Mouse (Mus musculus) intestine, postnatal 0 days (tissue): ENCODE measurements around the gene Lce1l. TPM values are rescaled to one million over a fixed set of nuclear protein-coding genes. Genes with fewer than 3 reads are reported as not detected.

ENCODE experiments used
- ATAC-seq: fragments of 200-750 bp; cut with Nextera tagmentation; 2 replicates; pipeline ENCODE4 v1.8.0; 2017; ENCODE audit warnings: mild to moderate bottlenecking, moderate TSS enrichment, moderate library complexity
- H3K27ac ChIP-seq: fragments of 300-500 bp; sonication (generic); 2 replicates; pipeline ENCODE4 v1.5.1; 2014; ENCODE audit warnings: mild to moderate bottlenecking, low read depth, low read length, moderate library complexity
- H3K27me3 ChIP-seq: fragments of 300-500 bp; sonication (generic); replicated peaks from 2 replicates; pipeline ENCODE4 v1.6.1; 2014; ENCODE audit warnings: low read length, mixed read lengths; ENCODE audit not compliant: control insufficient read depth, insufficient read depth
- H3K36me3 ChIP-seq: fragments of 300-500 bp; sonication (generic); 2 replicates; pipeline ENCODE4 v1.6.1; 2014; ENCODE audit warnings: mild to moderate bottlenecking, moderate library complexity; ENCODE audit not compliant: control insufficient read depth, insufficient read depth
- H3K4me1 ChIP-seq: fragments of 300-500 bp; sonication (generic); replicated peaks from 2 replicates; pipeline ENCODE4 v1.6.1; 2014; ENCODE audit warnings: antibody characterized with exemption, low read length, mixed read lengths; ENCODE audit not compliant: control insufficient read depth, insufficient read depth
- H3K4me2 ChIP-seq: fragments of 300-500 bp; sonication (generic); replicated peaks from 2 replicates; pipeline ENCODE4 v1.6.1; 2014; ENCODE audit warnings: low read depth, mild to moderate bottlenecking, moderate library complexity
- H3K4me3 ChIP-seq: fragments of 300-500 bp; sonication (generic); 2 replicates; pipeline ENCODE4 v1.5.1; 2014; ENCODE audit warnings: low read depth, low read length
- H3K9ac ChIP-seq: fragments of 300-500 bp; sonication (generic); 2 replicates; pipeline ENCODE4 v1.6.1; 2014; ENCODE audit warnings: mild to moderate bottlenecking, low read depth, low read length
- H3K9me3 ChIP-seq: fragments of 300-500 bp; sonication (generic); 2 replicates; pipeline ENCODE4 v1.6.1; 2016; ENCODE audit warnings: mixed run types; ENCODE audit not compliant: control insufficient read depth
- CTCF ChIP-seq: sonication (generic); IDR thresholded peaks from 2 replicates; pipeline ENCODE4 v1.5.1; 2016; ENCODE audit warnings: low read depth, mild to moderate bottlenecking, control low read depth, antibody characterized with exemption, moderate library complexity
- WGBS: fragments of 180-500 bp; shearing (Covaris S2); extraction: QIAGEN DNeasy Blood & Tissue Kit; methylation state at CpG from one replicate; pipeline ENCODE4 v1.1.7; 2014; 5-methylcytosine and 5-hydroxymethylcytosine counted together
- polyA plus RNA-seq: library from polyadenylated mRNA; unstranded; fragments of >200 nt; fragmentation: Nextera tagmentation; extraction: Ambion mirVana; gene quantifications from 2 replicates; pipeline ENCODE4 v1.2.1, GENCODE M21; 2015

Lce1l gene
- polyA plus RNA-seq, 1 experiment from 2014 or later: not detected

DNA sequence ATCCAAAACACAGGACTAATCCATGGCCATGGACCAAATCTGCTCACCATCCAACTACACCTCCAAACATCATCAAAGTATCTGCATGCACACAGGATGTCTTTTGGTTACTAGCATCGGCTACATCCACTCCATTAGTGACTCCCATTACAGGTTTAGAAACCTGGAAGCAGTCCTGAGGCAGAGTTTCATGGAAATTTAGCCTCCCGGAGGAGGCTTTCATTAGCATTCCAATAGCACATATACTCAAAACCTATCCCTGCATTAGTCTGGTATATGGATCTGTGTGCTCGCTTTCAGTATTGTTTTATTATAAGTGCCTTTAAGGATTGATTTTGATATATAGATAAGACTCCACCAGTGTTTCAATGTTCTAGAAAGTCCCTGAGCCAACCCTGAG lies 35.5 kb downstream of the Lce1l start:
- WGBS: 93% methylated on average over 3 of the region's 3 CpGs
- Histone ChIP-seq H3K4me1 (no peaks in the 10 kb centered on the region), H3K36me3 (no peaks in the 10 kb centered on the region)

DNA sequence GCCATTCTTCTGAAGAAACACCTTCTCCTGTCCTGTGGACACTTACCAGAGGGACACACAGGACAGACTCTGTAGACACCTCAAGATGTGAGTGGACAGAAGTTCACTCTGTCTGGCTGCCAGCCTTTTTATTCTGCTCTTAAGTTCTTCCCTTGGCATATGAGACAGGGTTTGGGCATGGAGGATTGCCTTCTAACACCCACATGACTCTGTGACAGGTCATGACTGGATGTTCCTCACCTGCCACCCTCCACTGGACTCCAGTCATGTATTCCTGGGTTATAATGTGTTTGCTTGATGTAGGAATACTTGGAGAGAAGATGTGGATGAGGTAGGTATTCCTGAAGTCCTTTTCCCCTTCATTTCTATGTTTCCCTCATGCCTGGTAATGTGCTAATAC lies 43.3 kb downstream of the Lce1l start, which contains the start of gene Lce1k:
Gene Lce1k (minus strand): TSS at position 101 of the 400 bp plus-strand sequence.
- no peak for TF ChIP-seq CTCF
- ATAC-seq: no peak
- no peaks in the 10 kb centered on the region for H3K36me3 ChIP-seq
- H3K4me1 ChIP-seq: no peaks in the 10 kb centered on the region
- H3K4me2 ChIP-seq: no peak within 1 kb of the TSS
- no peak within 1 kb of the TSS for H3K4me3 ChIP-seq
- no peak within 1 kb of the TSS for H3K9ac ChIP-seq
- H3K9me3 ChIP-seq: no peaks in the 10 kb centered on the region
- H3K27me3 ChIP-seq: no peaks in the 10 kb centered on the region
- H3K27ac ChIP-seq: no peak within 1 kb of the TSS

More for the DNA sequence above, 35.5 kb downstream of the Lce1l start:
- H3K4me2 ChIP-seq: no peak overlapping the region
- no peaks in the 10 kb centered on the region for H3K9me3 ChIP-seq
- no peak overlapping the region for H3K27ac ChIP-seq
- no peak overlapping the region for H3K4me3 ChIP-seq
- no peak for TF ChIP-seq CTCF
- H3K9ac ChIP-seq: no peak overlapping the region
- ATAC-seq: no peak
- H3K27me3 ChIP-seq: no peaks in the 10 kb centered on the region

Other genes starting within 250 kb of the Lce1l start
- gene 2210017I01Rik, start 243.8 kb downstream of the Lce1l start, polyA plus RNA-seq: 0.18 and 0.34 TPM in 2 replicates
- 1.8 and 2.1 TPM in 2 replicates for gene Lce6a, start 229.6 kb downstream of the Lce1l start, polyA plus RNA-seq
- gene Lce1a1, start 203.0 kb downstream of the Lce1l start, polyA plus RNA-seq: 0.46 and 0.73 TPM in 2 replicates
- not detected in 2 replicates for gene Lce1b, start 194.4 kb downstream of the Lce1l start, polyA plus RNA-seq
- not detected in 2 replicates for gene Lce1a2, start 181.0 kb downstream of the Lce1l start, polyA plus RNA-seq
- not detected in 2 replicates for gene Lce1c, start 172.0 kb downstream of the Lce1l start, polyA plus RNA-seq
- gene Lce1d, start 164.1 kb downstream of the Lce1l start, polyA plus RNA-seq: not detected in 2 replicates
- gene Lce1e, start 142.2 kb downstream of the Lce1l start, polyA plus RNA-seq: not detected in 2 replicates
- not detected in 2 replicates for gene Lce1f, start 130.9 kb downstream of the Lce1l start, polyA plus RNA-seq
- gene Gm38119, start 112.2 kb downstream of the Lce1l start, polyA plus RNA-seq: not detected in 2 replicates
- gene Lce1g, start 98.9 kb downstream of the Lce1l start, polyA plus RNA-seq: not detected in 2 replicates
- not detected in 2 replicates for gene Lce1h, start 86.2 kb downstream of the Lce1l start, polyA plus RNA-seq
- gene Lce1i, start 72.4 kb downstream of the Lce1l start, polyA plus RNA-seq: not detected in 2 replicates
- not detected in 2 replicates for gene Lce1j, start 60.8 kb downstream of the Lce1l start, polyA plus RNA-seq
- not detected in 2 replicates for gene Lce1k, start 43.4 kb downstream of the Lce1l start, polyA plus RNA-seq
- not detected in 2 replicates for gene Kprp, start 24.0 kb downstream of the Lce1l start, polyA plus RNA-seq
- not detected in 2 replicates for gene 2310050C09Rik, start 18.9 kb upstream of the Lce1l start, polyA plus RNA-seq
- gene Lce3a, start 74.9 kb upstream of the Lce1l start, polyA plus RNA-seq: not detected in 2 replicates
- gene Lce3b, start 81.7 kb upstream of the Lce1l start, polyA plus RNA-seq: not detected in 2 replicates
- gene Lce3c, start 93.2 kb upstream of the Lce1l start, polyA plus RNA-seq: not detected in 2 replicates
- not detected in 2 replicates for gene Lce3d, start 106.1 kb upstream of the Lce1l start, polyA plus RNA-seq
- not detected in 2 replicates for gene Lce3e, start 115.8 kb upstream of the Lce1l start, polyA plus RNA-seq
- not detected in 2 replicates for gene Lce3f, start 140.9 kb upstream of the Lce1l start, polyA plus RNA-seq
- gene Crct1, start 164.4 kb upstream of the Lce1l start, polyA plus RNA-seq: not detected in 2 replicates
- not detected in 2 replicates for gene Lce1m, start 167.8 kb upstream of the Lce1l start, polyA plus RNA-seq
- gene Gm4858, start 217.5 kb upstream of the Lce1l start, polyA plus RNA-seq: not detected in 2 replicates